Mouse (Mus musculus) neural tube, embryonic 11.5 days (tissue): ENCODE measurements around the gene Abi1. TPM values are rescaled to one million over a fixed set of nuclear protein-coding genes. Genes with fewer than 3 reads are reported as not detected.
"Not testable (repeated sequence)": the region's sequence is repeated elsewhere in the genome, so short reads cannot be mapped to it uniquely, and the experiment has no call there.

ENCODE experiments used
- ATAC-seq: fragments of 200-750 bp; cut with Nextera tagmentation; 2 replicates; pipeline ENCODE4 v1.8.0; 2017; ENCODE audit warnings: moderate number of reproducible peaks, mild to moderate bottlenecking, moderate TSS enrichment, moderate library complexity; ENCODE audit not compliant: insufficient read depth, low FRiP score, low TSS enrichment
- DNase-seq: peaks from one replicate; pipeline ENCODE4 v3.0.0-alpha.2; 2015; ENCODE audit warnings: low spot score
- H3K27ac ChIP-seq: fragments of 300-500 bp; sonication (generic); 2 replicates; pipeline ENCODE4 v1.5.1; 2014; ENCODE audit warnings: low read depth, mild to moderate bottlenecking, low read length
- H3K27me3 ChIP-seq: fragments of 300-500 bp; sonication (generic); 2 replicates; pipeline ENCODE4 v1.6.1; 2014; ENCODE audit warnings: mild to moderate bottlenecking, low read length, mixed read lengths; ENCODE audit not compliant: control insufficient read depth, insufficient read depth
- H3K36me3 ChIP-seq: fragments of 300-500 bp; sonication (generic); 2 replicates; pipeline ENCODE4 v1.6.1; 2014; ENCODE audit warnings: mild to moderate bottlenecking, low read length, moderate library complexity, mixed read lengths; ENCODE audit not compliant: control insufficient read depth, insufficient read depth
- H3K4me1 ChIP-seq: fragments of 300-500 bp; sonication (generic); 2 replicates; pipeline ENCODE4 v1.6.1; 2014; ENCODE audit warnings: low read length, mixed read lengths; ENCODE audit not compliant: control insufficient read depth, insufficient read depth
- H3K4me2 ChIP-seq: fragments of 300-500 bp; sonication (generic); 2 replicates; pipeline ENCODE4 v1.6.1; 2014; ENCODE audit warnings: low read depth, mild to moderate bottlenecking, moderate library complexity
- H3K4me3 ChIP-seq: fragments of 300-500 bp; sonication (generic); 2 replicates; pipeline ENCODE4 v1.5.1; 2014; ENCODE audit warnings: low read depth, low read length
- H3K9ac ChIP-seq: fragments of 300-500 bp; sonication (generic); 2 replicates; pipeline ENCODE4 v1.6.1; 2014; ENCODE audit warnings: mild to moderate bottlenecking, low read length
- H3K9me3 ChIP-seq: fragments of 300-500 bp; sonication (generic); 2 replicates; pipeline ENCODE4 v1.6.1; 2016; ENCODE audit warnings: low read length; ENCODE audit not compliant: control insufficient read depth
- WGBS: fragments of 180-500 bp; shearing (Covaris S2); extraction: QIAGEN DNeasy Blood & Tissue Kit; methylation state at CpG from one replicate; pipeline ENCODE4 v1.1.7; 2014; 5-methylcytosine and 5-hydroxymethylcytosine counted together
- polyA plus RNA-seq: library from polyadenylated mRNA; unstranded; fragments of >200 nt; fragmentation: Nextera tagmentation; extraction: Ambion mirVana; gene quantifications from 2 replicates; pipeline ENCODE4 v1.2.1, GENCODE M21; 2014

Gene Abi1
- polyA plus RNA-seq, 1 experiment from 2014 or later = 48.1 TPM

DNA sequence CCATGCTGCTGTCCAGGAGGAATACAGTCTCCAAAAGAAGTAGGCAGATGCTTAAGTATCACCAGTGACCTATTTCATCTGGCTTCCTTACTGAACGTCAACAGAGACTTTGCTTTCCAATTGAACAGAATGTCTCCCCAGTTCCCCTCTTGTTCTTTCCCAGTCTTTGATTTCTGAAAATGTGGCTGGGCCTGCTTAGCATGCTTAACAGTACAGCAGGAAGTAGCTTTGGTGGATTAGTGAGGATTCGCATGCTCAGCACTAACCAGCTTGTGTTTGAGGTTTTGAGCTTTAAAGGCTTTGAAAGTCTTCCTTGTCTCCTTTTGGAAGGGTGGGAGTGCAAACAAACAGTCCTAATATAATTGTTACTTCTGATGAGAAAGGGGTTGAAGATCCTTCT lies 111.8 kb downstream of the Abi1 start:
- Histone ChIP-seq H3K4me3 (no peak overlapping the region), H3K36me3 (0 out of 2 replicates have a peak, but pooled peaks cover 3% of the 10 kb centered on the region), H3K4me1 (no peaks in the 10 kb centered on the region), H3K27me3 (no peaks in the 10 kb centered on the region), H3K9ac (no peak overlapping the region), H3K27ac (no peak overlapping the region), H3K4me2 (no peak overlapping the region), H3K9me3 (no peaks in the 10 kb centered on the region)
- DNase-seq = no peak
- no peak for ATAC-seq
- 85% methylated on average over 2 of the region's 2 CpGs for WGBS

DNA sequence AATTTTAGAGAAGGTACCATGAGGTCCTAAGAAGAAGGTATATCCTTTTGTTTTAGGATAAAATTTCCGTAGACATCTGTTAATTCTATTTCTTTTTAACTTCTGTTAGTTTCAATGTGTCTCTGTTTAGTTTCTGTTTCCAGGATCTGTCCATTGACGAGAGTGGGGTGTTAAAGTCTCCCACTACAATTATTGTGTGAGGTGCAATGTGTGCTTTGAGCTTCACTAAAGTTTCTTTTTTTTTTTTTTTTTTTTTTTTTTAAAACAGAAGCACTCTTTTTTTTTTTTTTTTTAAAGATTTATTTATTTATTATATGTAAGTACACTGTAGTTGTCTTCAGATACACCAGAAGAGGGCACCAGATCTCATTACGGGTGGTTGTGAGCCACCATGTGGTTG lies 114.1 kb downstream of the Abi1 start:
- not testable (repeated sequence) for H3K4me2 ChIP-seq, DNase-seq, H3K9ac ChIP-seq, H3K4me1 ChIP-seq, ATAC-seq, H3K4me3 ChIP-seq, H3K27ac ChIP-seq, H3K36me3 ChIP-seq, H3K9me3 ChIP-seq, H3K27me3 ChIP-seq
- 96% methylated on average over 2 of the region's 3 CpGs for whole genome bisulfite sequencing

DNA sequence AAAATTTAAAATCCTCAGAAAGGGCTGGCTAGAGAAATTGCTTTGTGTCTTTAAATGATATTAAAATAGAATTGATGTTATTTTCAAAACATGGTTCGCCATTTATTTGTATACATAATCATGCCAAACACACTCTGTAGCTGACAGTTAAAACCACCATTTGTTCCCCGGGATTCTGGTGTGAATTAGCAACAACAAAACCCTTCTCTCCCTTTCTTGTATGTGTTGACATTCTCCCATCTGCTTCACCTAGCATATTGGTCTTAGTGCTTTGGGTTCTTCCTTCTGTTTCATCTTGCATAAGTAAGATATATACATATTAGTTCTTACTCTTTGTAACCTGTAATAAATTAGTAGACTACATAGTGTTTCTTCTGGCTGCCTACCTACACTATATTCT lies 121.4 kb downstream of the Abi1 start:
- H3K4me3 ChIP-seq = no peak overlapping the region
- H3K36me3 ChIP-seq = no peaks in the 10 kb centered on the region
- H3K4me2 ChIP-seq = no peak overlapping the region
- no peaks in the 10 kb centered on the region for H3K27me3 ChIP-seq
- H3K27ac ChIP-seq = no peak overlapping the region
- DNase-seq (no peak), ATAC-seq (no peak)
- H3K4me1 ChIP-seq = no peaks in the 10 kb centered on the region
- H3K9ac ChIP-seq = no peak overlapping the region
- WGBS = 89% methylated on average over 2 of the region's 2 CpGs
- H3K9me3 ChIP-seq = no peaks in the 10 kb centered on the region

DNA sequence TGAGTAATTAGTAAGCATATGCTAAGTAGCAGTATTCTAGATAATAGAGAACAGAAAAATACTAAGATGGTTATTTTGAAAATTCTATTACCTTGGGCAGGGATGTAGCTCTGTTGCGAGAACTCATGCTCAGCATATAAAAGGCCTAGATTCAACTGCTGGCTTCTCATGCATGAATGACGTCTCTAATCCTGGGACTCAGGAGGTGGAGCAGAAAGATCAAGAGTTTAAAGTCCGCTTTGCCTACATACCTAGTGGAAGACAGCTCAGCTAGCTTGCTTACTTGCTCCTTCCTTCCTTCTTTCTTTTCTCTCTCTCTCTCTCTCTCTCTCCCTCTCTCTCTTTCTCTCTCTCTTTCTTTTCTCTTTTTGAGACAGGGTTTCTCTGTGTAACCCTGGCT lies 125.6 kb downstream of the Abi1 start:
- Histone ChIP-seq H3K9ac (no peak overlapping the region), H3K27me3 (no peaks in the 10 kb centered on the region), H3K4me2 (no peak overlapping the region), H3K4me1 (no peaks in the 10 kb centered on the region), H3K4me3 (no peak overlapping the region), H3K9me3 (no peaks in the 10 kb centered on the region), H3K36me3 (0 out of 2 replicates have a peak, but pooled peaks cover 2% of the 10 kb centered on the region), H3K27ac (no peak overlapping the region)
- ATAC-seq (no peak), DNase-seq (no peak)
- WGBS = 93% methylated on average over 3 of the region's 3 CpGs

DNA sequence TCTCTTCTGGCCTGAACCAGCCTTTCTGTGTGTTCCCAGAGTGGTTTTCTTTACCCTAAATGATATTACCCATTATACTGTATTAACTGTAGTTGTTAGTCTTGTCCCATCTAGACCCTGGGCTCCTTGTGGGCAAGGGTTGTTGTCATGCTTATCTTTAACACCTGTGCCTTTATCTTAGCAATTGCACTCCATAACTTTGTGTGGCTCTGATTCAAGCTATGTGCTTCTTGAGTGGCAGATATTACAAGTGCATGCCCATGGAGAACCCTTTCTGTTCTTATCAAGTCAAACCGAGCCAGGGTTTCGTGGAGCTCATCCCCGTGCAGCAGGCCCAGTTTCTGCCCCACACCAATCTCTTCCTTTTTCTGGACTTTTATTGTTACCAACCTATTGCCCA lies 136.1 kb downstream of the Abi1 start:
- no peak overlapping the region for H3K9ac ChIP-seq
- no peak overlapping the region for H3K4me2 ChIP-seq
- no peak for DNase-seq
- WGBS = 94% methylated on average over 3 of the region's 3 CpGs
- no peaks in the 10 kb centered on the region for H3K4me1 ChIP-seq
- no peaks in the 10 kb centered on the region for H3K9me3 ChIP-seq
- H3K4me3 ChIP-seq = no peak overlapping the region
- peaks cover 8% of the 10 kb centered on the region; the same call in 1 of the 2 replicates for H3K36me3 ChIP-seq
- no peaks in the 10 kb centered on the region for H3K27me3 ChIP-seq
- H3K27ac ChIP-seq = no peak overlapping the region
- ATAC-seq = no peak

DNA sequence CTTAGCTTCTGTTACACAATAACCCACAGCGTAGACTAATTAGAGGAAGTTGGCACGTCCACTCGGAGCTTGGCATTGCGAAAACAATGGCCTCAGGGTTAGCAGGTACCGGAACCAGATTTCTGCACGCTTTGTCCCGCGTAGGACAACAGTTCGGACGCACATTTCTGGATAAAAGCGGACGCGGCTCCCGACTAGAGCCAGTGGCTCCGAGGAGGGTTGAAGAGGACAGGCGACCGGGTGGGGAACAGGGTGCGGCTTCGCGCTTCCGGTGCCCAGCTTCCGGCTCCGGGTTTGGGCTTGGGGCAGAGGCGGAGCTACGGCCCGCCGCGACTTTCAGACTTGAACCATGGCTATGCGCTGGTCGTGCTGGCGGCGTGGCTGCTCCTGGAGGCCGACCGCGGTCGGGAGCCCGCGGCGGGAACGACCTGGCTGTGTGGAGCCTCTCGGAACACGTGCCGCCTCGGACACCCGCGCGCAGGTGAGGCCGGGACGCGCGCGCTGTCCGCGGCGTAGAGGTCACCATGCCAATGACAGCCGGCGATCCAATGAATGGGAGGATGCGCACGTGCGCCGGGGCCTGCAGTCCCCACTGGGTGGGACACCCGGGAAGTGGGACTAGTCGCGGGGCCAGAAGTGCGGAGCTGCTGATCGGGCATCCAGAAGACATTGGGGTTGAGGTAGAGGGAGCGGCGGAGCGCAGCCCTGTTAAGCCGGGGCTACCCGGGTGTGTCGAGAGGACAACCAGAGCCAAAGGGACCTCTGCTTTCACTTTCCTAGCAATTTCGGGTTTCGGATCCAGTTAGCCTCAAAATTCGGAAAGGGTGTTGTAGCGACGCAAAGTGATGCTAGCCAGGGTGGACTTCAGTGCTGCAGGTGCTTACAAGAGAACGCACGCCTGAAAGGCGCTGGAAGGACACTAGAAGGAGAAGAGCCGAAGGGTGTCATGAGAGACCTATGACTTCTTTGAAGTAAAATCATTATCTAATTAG lies 144.5 kb downstream of the Abi1 start, which contains the start of gene Pdss1:
Gene Pdss1, plus strand, starts transcription at position 241 of the 992 bp plus-strand sequence.
- H3K4me3 ChIP-seq = peak within 1 kb of the TSS; percentile 77
- peak within 1 kb of the TSS; percentile 67 for H3K9ac ChIP-seq
- under 1% methylated on average over 81 of the region's 81 CpGs for WGBS
- H3K27ac ChIP-seq = peak within 1 kb of the TSS; percentile 68
- ATAC-seq (peak; percentile 98), DNase-seq (peak; percentile 90)
- H3K27me3 ChIP-seq = no peaks in the 10 kb centered on the region
- no peaks in the 10 kb centered on the region for H3K9me3 ChIP-seq
- H3K36me3 ChIP-seq = no peaks in the 10 kb centered on the region
- no peaks in the 10 kb centered on the region for H3K4me1 ChIP-seq
- peak within 1 kb of the TSS; percentile 64 for H3K4me2 ChIP-seq

DNA sequence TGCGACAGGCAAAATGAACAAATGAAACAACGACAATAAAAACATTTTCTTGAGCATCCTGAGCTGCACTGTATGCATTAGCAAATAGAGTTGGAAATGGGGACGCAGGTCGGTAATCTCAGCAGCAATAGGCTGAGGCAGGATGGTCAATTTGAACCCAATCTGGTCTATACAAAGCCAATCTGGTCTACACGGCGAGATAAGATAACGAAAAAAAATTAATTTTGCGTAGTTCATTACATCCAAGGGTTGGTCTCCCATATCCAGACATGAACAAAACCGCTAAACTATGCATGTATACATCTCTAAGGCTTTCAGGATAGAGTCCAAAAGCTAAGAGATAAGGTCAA lies 145.1 kb downstream of the Abi1 start:
- peak overlapping the region; percentile 77 for H3K4me3 ChIP-seq
- DNase-seq (no peak), ATAC-seq (peak; percentile 31)
- no peaks in the 10 kb centered on the region for H3K27me3 ChIP-seq
- H3K9me3 ChIP-seq = no peaks in the 10 kb centered on the region
- H3K4me1 ChIP-seq = no peaks in the 10 kb centered on the region
- no peaks in the 10 kb centered on the region for H3K36me3 ChIP-seq
- WGBS = 30% methylated on average over 9 of the region's 9 CpGs
- H3K4me2 ChIP-seq = peak overlapping the region; percentile 64
- peak overlapping the region; percentile 67 for H3K9ac ChIP-seq
- H3K27ac ChIP-seq = peak overlapping the region; percentile 68
